Mouse (Mus musculus) CH12.LX (cell line): ENCODE results near the gene Rgsl1. TPM values are rescaled to one million over a fixed set of nuclear protein-coding genes. Genes with fewer than 3 reads are reported as not detected.

ENCODE experiments used
- DNase-seq: peaks from one replicate; pipeline ENCODE4 v3.0.0-alpha.2; 2013; ENCODE audit errors: extremely low read depth
- H3K27ac ChIP-seq: 2 replicates; pipeline ENCODE4 v1.5.1; 2012; ENCODE audit warnings: low read depth, mild to moderate bottlenecking, control low read depth, moderate library complexity; ENCODE audit not compliant: insufficient read depth
- H3K27me3 ChIP-seq: replicated peaks from 2 replicates; pipeline ENCODE3; 2012; ENCODE audit warnings: inconsistent platforms
- H3K36me3 ChIP-seq, 2 experiments: replicated peaks in 1 of 2; 2 replicates each; pipeline versions ENCODE3 to v1.6.1; 2012; ENCODE audit warnings: inconsistent platforms in 1 of 2, low read length in 1 of 2, mild to moderate bottlenecking in 1 of 2, mixed read lengths in 1 of 2, moderate library complexity in 1 of 2; ENCODE audit not compliant: control insufficient read depth in 1 of 2, insufficient read depth in 1 of 2
- H3K4me1 ChIP-seq, 2 experiments: 2 replicates each; pipeline ENCODE4 v1.6.1; 2012; ENCODE audit warnings: inconsistent platforms in 1 of 2, moderate library complexity in 1 of 2; ENCODE audit not compliant: insufficient read depth in 2 of 2, control insufficient read depth in 1 of 2
- H3K4me2 ChIP-seq: 2 replicates; pipeline ENCODE4 v1.6.1; 2012; ENCODE audit warnings: low read depth, mild to moderate bottlenecking, control low read depth; ENCODE audit not compliant: poor library complexity, insufficient read depth, severe bottlenecking
- H3K4me3 ChIP-seq, 3 experiments: fragments of 150-350 bp in 1 of 3; sonication (generic) in 1 of 3; replicated peaks in 1 of 3; 2 replicates each; pipeline versions ENCODE3 to v1.5.1; 2011 to 2012; ENCODE audit warnings: low read depth in 2 of 3, low read length in 2 of 3, mild to moderate bottlenecking in 2 of 3, moderate library complexity in 2 of 3, control low read depth in 1 of 3, improper control_type of control experiment in 1 of 3, inconsistent platforms in 1 of 3, mixed read lengths in 1 of 3; ENCODE audit not compliant: poor library complexity in 1 of 3
- H3K79me2 ChIP-seq: replicated peaks from 2 replicates; pipeline ENCODE4 v1.6.1; 2012; ENCODE audit warnings: mild to moderate bottlenecking, moderate library complexity; ENCODE audit not compliant: control insufficient read depth, poor library complexity, insufficient read depth, severe bottlenecking; ENCODE audit errors: extremely low read depth
- H3K9ac ChIP-seq: 2 replicates; pipeline ENCODE4 v1.6.1; 2012; ENCODE audit warnings: low read depth, mild to moderate bottlenecking, control low read depth, moderate library complexity; ENCODE audit not compliant: insufficient read depth
- H3K9me3 ChIP-seq: replicated peaks from 2 replicates; pipeline ENCODE3; 2012; ENCODE audit warnings: low read length, inconsistent platforms, mixed read lengths
- BHLHE40 ChIP-seq: IDR thresholded peaks from 2 replicates; pipeline ENCODE4 v1.6.1; 2011; ENCODE audit warnings: mild to moderate bottlenecking, low read depth, low read length, improper control_type of control experiment
- CHD2 ChIP-seq: IDR thresholded peaks from 2 replicates; pipeline ENCODE4 v1.6.1; 2011; ENCODE audit warnings: low read length, improper control_type of control experiment
- E2F4 ChIP-seq: IDR thresholded peaks from 2 replicates; pipeline ENCODE4 v1.6.1; 2011; ENCODE audit warnings: low read depth, low read length, improper control_type of control experiment; ENCODE audit not compliant: insufficient replicate concordance
- ELF1 ChIP-seq: IDR thresholded peaks from 2 replicates; pipeline ENCODE4 v1.6.1; 2014; ENCODE audit warnings: low read depth, mild to moderate bottlenecking, inconsistent platforms, low read length, improper control_type of control experiment
- ETS1 ChIP-seq: conservative IDR thresholded peaks from 2 replicates; pipeline ENCODE4 v1.6.1; 2012; ENCODE audit warnings: low read depth, mild to moderate bottlenecking, inconsistent platforms, low read length, improper control_type of control experiment, moderate library complexity
- HCFC1 ChIP-seq: IDR thresholded peaks from 2 replicates; pipeline ENCODE4 v1.6.1; 2012; ENCODE audit warnings: low read depth, mild to moderate bottlenecking, inconsistent platforms, low read length, improper control_type of control experiment
- IRF4 ChIP-seq: IDR thresholded peaks from 2 replicates; pipeline ENCODE4 v1.6.1; 2014; ENCODE audit warnings: low read depth, mild to moderate bottlenecking, inconsistent platforms, low read length, improper control_type of control experiment
- JUND ChIP-seq: conservative IDR thresholded peaks from 2 replicates; pipeline ENCODE4 v1.6.1; 2011; ENCODE audit warnings: low read depth, low read length, improper control_type of control experiment
- KAT2A ChIP-seq: IDR thresholded peaks from 2 replicates; pipeline ENCODE4 v1.6.1; 2012; ENCODE audit warnings: low read length, improper control_type of control experiment, inconsistent platforms; ENCODE audit not compliant: insufficient replicate concordance
- MAFK ChIP-seq: IDR thresholded peaks from 2 replicates; pipeline ENCODE4 v1.6.1; 2011; ENCODE audit warnings: low read length, improper control_type of control experiment; ENCODE audit not compliant: insufficient replicate concordance
- MAX ChIP-seq: IDR thresholded peaks from 2 replicates; pipeline ENCODE4 v1.6.1; 2011; ENCODE audit warnings: low read length, improper control_type of control experiment
- MAZ ChIP-seq: IDR thresholded peaks from 2 replicates; pipeline ENCODE4 v1.6.1; 2012; ENCODE audit warnings: low read depth, mild to moderate bottlenecking, inconsistent platforms, low read length, improper control_type of control experiment, moderate library complexity
- MEF2A ChIP-seq: IDR thresholded peaks from 2 replicates; pipeline ENCODE4 v1.6.1; 2014; ENCODE audit warnings: low read depth, mild to moderate bottlenecking, inconsistent platforms, low read length, improper control_type of control experiment, borderline replicate concordance
- NELFE ChIP-seq: IDR thresholded peaks from 2 replicates; pipeline ENCODE4 v1.6.1; 2011; ENCODE audit warnings: low read depth, low read length, improper control_type of control experiment
- NRF1 ChIP-seq: IDR thresholded peaks from 2 replicates; pipeline ENCODE4 v1.6.1; 2014; ENCODE audit warnings: low read depth, mild to moderate bottlenecking, inconsistent platforms, low read length, improper control_type of control experiment, moderate library complexity
- POLR2A ChIP-seq: IDR thresholded peaks from 2 replicates; pipeline ENCODE4 v1.6.1; 2011; ENCODE audit warnings: low read depth, mild to moderate bottlenecking, improper control_type of control experiment, low read length
- POLR2AphosphoS2 ChIP-seq: IDR thresholded peaks from 2 replicates; pipeline ENCODE4 v1.6.1; 2011; ENCODE audit warnings: low read depth, low read length, improper control_type of control experiment
- RAD21 ChIP-seq: IDR thresholded peaks from 2 replicates; pipeline ENCODE4 v1.6.1; 2011; ENCODE audit warnings: low read depth, mild to moderate bottlenecking, low read length, improper control_type of control experiment, moderate library complexity
- SMC3 ChIP-seq: IDR thresholded peaks from 2 replicates; pipeline ENCODE4 v1.6.1; 2011; ENCODE audit warnings: low read depth, low read length, improper control_type of control experiment
- USF1 ChIP-seq: IDR thresholded peaks from 2 replicates; pipeline ENCODE4 v1.6.1; 2014; ENCODE audit warnings: low read depth, mild to moderate bottlenecking, inconsistent platforms, low read length, improper control_type of control experiment
- USF2 ChIP-seq: conservative IDR thresholded peaks from 2 replicates; pipeline ENCODE4 v1.6.1; 2011; ENCODE audit warnings: low read depth, low read length, improper control_type of control experiment
- ZC3H11A ChIP-seq: IDR thresholded peaks from 2 replicates; pipeline ENCODE4 v1.6.1; 2012; ENCODE audit warnings: low read depth, mild to moderate bottlenecking, inconsistent platforms, low read length, improper control_type of control experiment
- ZMIZ1 ChIP-seq: IDR thresholded peaks from 2 replicates; pipeline ENCODE4 v1.6.1; 2012; ENCODE audit warnings: low read depth, mild to moderate bottlenecking, inconsistent platforms, low read length, improper control_type of control experiment
- dilution Hi-C: fragments of 300-500 bp; cut with MboI; formaldehyde crosslinking; loops from 2 replicates; pipeline ENCODE4 v1.14.3; 2020; ENCODE audit warnings: low sequenced_read_pairs; ENCODE audit not compliant: extremely low pct_unique_long_range_greater_than_20kb, extremely low pct_ligation_motif_present
- in situ Hi-C: fragments of 300-500 bp; cut with MboI; formaldehyde crosslinking; loops from 3 replicates; pipeline ENCODE4 v1.14.3; 2019; ENCODE audit warnings: low sequenced_read_pairs, low pct_ligation_motif_present, low pct_unique_long_range_greater_than_20kb, mixed read lengths
- polyA plus RNA-seq: library from polyadenylated mRNA; unstranded; fragments of >175 nt; gene quantifications from 2 replicates; pipeline ENCODE4 v1.2.1, GENCODE M21; 2012; ENCODE audit warnings: low read depth; ENCODE audit not compliant: insufficient read length
- total RNA-seq, 2 experiments: library from RNA; depleted of rRNA; stranded (reverse); fragments of 300-350 nt in 1 of 2; fragments of >200 nt in 1 of 2; gene quantifications; 2 replicates each; pipeline ENCODE4 v1.2.3; 2012 to 2014

The Rgsl1 gene
- total and polyA plus RNA-seq, 3 experiments: 0.20 TPM; not detected in 2

- Histone ChIP-seq H3K36me3 (peaks cover 0 to 1% of the 10 kb centered on the region in 2 experiments), H3K9me3 (no peaks in the 10 kb centered on the region), H3K9ac (peak overlapping the region; percentile 64; the same call in 1 of the 2 replicates), H3K4me3 (peak overlapping the region in 2 of 3 experiments; percentile 56 to 57), H3K27ac (no peak overlapping the region)
- no peak for TF ChIP-seq ZMIZ1
- no peak for TF ChIP-seq HCFC1
- no peak for TF ChIP-seq ZC3H11A
- peak; percentile 42 for TF ChIP-seq ETS1
- TF ChIP-seq MEF2A: no peak
- TF ChIP-seq KAT2A: no peak
- 0 out of 2 replicates have a peak, but pooled peaks have one; percentile 31 for TF ChIP-seq CHD2
- no peak for TF ChIP-seq RAD21
- TF ChIP-seq MAX: peak; percentile 40; the same call in 1 of the 2 replicates
- TF ChIP-seq BHLHE40: peak; percentile 93
- TF ChIP-seq POLR2AphosphoS2: no peak
- TF ChIP-seq NELFE: no peak; the same call in 1 of the 2 replicates
- TF ChIP-seq NRF1: no peak
- no peak for TF ChIP-seq JUND
- TF ChIP-seq POLR2A: no peak
- no peak for TF ChIP-seq E2F4
- TF ChIP-seq ELF1: peak; percentile 21; the same call in 1 of the 2 replicates
- TF ChIP-seq IRF4: no peak
- no peak for TF ChIP-seq MAFK
- TF ChIP-seq MAZ: 0 out of 2 replicates have a peak, but pooled peaks have one; percentile 15
- TF ChIP-seq USF2: peak; percentile 62
- peak; percentile 76 for TF ChIP-seq USF1
- TF ChIP-seq SMC3: no peak
- TF ChIP-seq, all 38 proteins: peak for 8
- H3K4me1 ChIP-seq: peaks cover 3 to 38% of the 10 kb centered on the region in 2 experiments; a peak in 3 of 4 replicates
- in situ Hi-C loops (loop anchor here (5.0 kb wide), 2 partner anchors 54 to 191 kb away; no protein-coding TSS in a partner anchor), dilution Hi-C loops (no loop called here)
- H3K27me3 ChIP-seq: no peaks in the 10 kb centered on the region
- 0 out of 2 replicates have a peak overlapping the region, but pooled peaks have one; percentile 86 for H3K4me2 ChIP-seq
- peak; percentile 66 for DNase-seq
- no peaks in the 10 kb centered on the region for H3K79me2 ChIP-seq
These were observed 95.4 kb downstream of the Rgsl1 start for GRCm38 (mm10) chr1:153748549-153748948.
